Mouse (Mus musculus) limb, embryonic 11.5 days (tissue): ENCODE data around the gene Pfkfb2. TPM values are rescaled to one million over a fixed set of nuclear protein-coding genes. Genes with fewer than 3 reads are reported as not detected.

Experiments
- ATAC-seq: fragments of 200-750 bp; cut with Nextera tagmentation; 2 replicates; pipeline ENCODE4 v1.8.0; 2017; ENCODE audit warnings: low read depth; ENCODE audit not compliant: insufficient number of reproducible peaks, low FRiP score, low TSS enrichment
- DNase-seq: peaks from one replicate; pipeline ENCODE4 v3.0.0-alpha.2; 2015; ENCODE audit warnings: low spot score
- H3K27ac ChIP-seq: fragments of 300-500 bp; sonication (generic); replicated peaks from 2 replicates; pipeline ENCODE4 v1.5.1; 2014; ENCODE audit warnings: low read depth, mild to moderate bottlenecking, low read length
- H3K27me3 ChIP-seq: fragments of 300-500 bp; sonication (generic); 2 replicates; pipeline ENCODE4 v1.6.1; 2014; ENCODE audit warnings: mild to moderate bottlenecking, low read length, mixed read lengths; ENCODE audit not compliant: control insufficient read depth, insufficient read depth
- H3K36me3 ChIP-seq: fragments of 300-500 bp; sonication (generic); 2 replicates; pipeline ENCODE4 v1.6.1; 2014; ENCODE audit warnings: mild to moderate bottlenecking, low read length, moderate library complexity, mixed read lengths; ENCODE audit not compliant: control insufficient read depth, insufficient read depth
- H3K4me1 ChIP-seq: fragments of 300-500 bp; sonication (generic); 2 replicates; pipeline ENCODE4 v1.6.1; 2014; ENCODE audit warnings: low read length, mixed read lengths; ENCODE audit not compliant: control insufficient read depth, insufficient read depth
- H3K4me2 ChIP-seq: fragments of 300-500 bp; sonication (generic); 2 replicates; pipeline ENCODE4 v1.6.1; 2014; ENCODE audit warnings: low read depth, mild to moderate bottlenecking, moderate library complexity; ENCODE audit not compliant: severe bottlenecking
- H3K4me3 ChIP-seq: fragments of 300-500 bp; sonication (generic); 2 replicates; pipeline ENCODE4 v1.5.1; 2014; ENCODE audit warnings: low read depth, low read length
- H3K9ac ChIP-seq: fragments of 300-500 bp; sonication (generic); 2 replicates; pipeline ENCODE4 v1.6.1; 2014; ENCODE audit warnings: mild to moderate bottlenecking, low read length
- H3K9me3 ChIP-seq: fragments of 300-500 bp; sonication (generic); 2 replicates; pipeline ENCODE4 v1.6.1; 2016; ENCODE audit warnings: low read length; ENCODE audit not compliant: control insufficient read depth
- WGBS: fragments of 180-500 bp; shearing (Covaris S2); extraction: QIAGEN DNeasy Blood & Tissue Kit; methylation state at CpG from one replicate; pipeline ENCODE4 v1.1.7; 2014; 5-methylcytosine and 5-hydroxymethylcytosine counted together
- polyA plus RNA-seq: library from polyadenylated mRNA; unstranded; fragments of >200 nt; fragmentation: Nextera tagmentation; extraction: Ambion mirVana; gene quantifications from 2 replicates; pipeline ENCODE4 v1.2.1, GENCODE M21; 2014

The Pfkfb2 gene
- polyA plus RNA-seq, 1 experiment from 2014 or later, result 4.5 TPM

DNA sequence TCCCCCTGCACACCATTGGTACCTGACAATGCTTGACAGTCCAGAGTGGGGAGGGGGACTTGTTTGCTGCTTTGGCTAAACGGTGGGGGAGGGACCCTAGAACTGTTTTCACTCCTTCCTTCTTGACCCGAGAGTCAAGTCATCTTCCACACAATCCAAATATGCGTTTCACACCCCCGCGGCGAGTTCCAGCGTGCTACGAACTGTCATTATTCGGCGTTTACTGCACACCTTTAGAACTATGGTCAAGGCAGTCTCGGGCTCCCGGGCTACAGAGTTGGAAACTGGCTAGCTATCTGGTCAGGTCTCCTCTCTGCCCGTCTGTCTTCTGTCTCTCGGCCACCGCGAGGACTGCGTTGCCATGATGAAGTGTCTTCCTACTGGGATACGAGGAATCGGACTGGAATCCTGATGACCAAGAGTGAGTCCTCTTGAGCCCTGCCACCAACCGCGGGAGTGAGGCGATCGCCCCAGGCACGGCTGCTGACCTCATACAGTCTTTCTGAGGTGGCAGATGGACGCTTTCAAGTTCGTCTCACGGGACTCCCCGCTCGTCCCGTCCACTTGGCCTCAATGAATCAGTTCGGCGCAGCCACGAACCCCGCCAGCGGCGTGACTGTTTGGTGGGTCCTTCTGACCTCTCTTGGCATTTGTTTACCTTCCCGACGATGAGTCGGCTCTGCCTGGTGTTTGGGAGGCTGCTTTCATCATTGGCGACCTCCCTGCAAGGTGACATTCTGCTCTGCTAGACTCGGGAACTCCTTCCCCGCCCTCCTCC, 12.4 kb downstream of the Pfkfb2 start:
- 0% methylated on average over 42 of the region's 42 CpGs for WGBS
- Histone ChIP-seq H3K27me3 (no peaks in the 10 kb centered on the region), H3K4me3 (peak overlapping the region; percentile 84), H3K36me3 (no peaks in the 10 kb centered on the region), H3K9ac (peak overlapping the region; percentile 93), H3K9me3 (no peaks in the 10 kb centered on the region), H3K4me2 (peak overlapping the region; percentile 99), H3K27ac (no peak overlapping the region), H3K4me1 (peaks cover 2% of the 10 kb centered on the region; the same call in 1 of the 2 replicates)
- DNase-seq, result no peak
- ATAC-seq, result peak; percentile 8; the same call in 1 of the 2 replicates

DNA sequence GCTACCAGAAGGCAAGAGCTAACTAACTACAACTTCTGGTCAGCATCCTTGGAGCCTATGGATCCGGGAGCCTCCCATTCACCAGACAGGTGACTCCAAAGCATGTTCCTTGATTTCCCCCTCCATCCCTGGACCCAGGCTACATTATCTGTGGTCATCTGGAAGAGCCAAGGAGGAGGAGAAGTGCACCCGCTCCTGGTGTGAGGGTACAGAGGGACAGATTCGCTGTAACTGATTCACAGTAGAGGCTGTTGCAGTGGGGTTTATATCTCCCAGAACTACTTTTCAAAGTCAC, 12.9 kb downstream of the Pfkfb2 start:
- ATAC-seq (no peak; the same call in none of the 2 replicates), DNase-seq (no peak)
- Histone ChIP-seq H3K9ac (peak overlapping the region; percentile 93), H3K4me3 (peak overlapping the region; percentile 84), H3K27ac (no peak overlapping the region), H3K36me3 (no peaks in the 10 kb centered on the region), H3K27me3 (no peaks in the 10 kb centered on the region), H3K4me1 (peaks cover 2% of the 10 kb centered on the region; the same call in 1 of the 2 replicates), H3K4me2 (peak overlapping the region; percentile 99), H3K9me3 (no peaks in the 10 kb centered on the region)
- WGBS, result 0% methylated on average over 3 of the region's 3 CpGs

DNA sequence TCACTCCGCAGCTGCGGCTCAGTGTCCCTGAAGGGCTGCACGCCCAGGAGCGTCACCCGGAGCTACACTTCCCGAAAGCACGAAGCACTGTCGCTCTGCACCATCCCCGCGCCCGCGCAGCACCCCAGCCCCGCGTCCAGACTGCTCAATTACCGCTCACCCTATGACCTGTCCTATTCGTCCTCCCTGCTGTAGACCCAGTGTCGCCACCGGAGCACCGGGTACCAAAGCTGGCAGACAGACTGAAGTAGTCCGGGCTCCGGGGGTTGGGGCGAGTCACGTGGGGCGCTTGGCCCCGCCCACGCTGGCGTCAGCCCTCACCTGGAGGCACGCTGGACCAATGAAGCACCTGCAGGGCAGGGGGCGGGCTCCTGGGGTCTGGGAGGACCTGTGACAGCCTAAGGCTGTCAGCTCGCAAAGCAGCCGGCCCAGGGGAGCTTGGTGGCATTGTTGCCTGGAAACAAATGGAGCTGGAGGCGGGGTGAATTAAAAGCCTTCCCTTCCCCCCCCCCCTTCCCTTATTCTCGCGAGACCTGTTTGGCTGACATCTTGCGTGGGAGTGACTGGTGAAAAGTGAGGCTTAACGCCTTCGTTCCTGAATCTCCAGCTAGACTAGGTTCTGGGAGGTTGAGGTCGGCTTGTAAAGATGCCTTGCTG, 13.4 kb downstream of the Pfkfb2 start, which contains the start of gene Gm29427:
Gene Gm29427, minus strand, starts transcription at position 239 of the 657 bp plus-strand sequence.
- H3K9me3 ChIP-seq, result no peaks in the 10 kb centered on the region
- ATAC-seq (peak; percentile 95), DNase-seq (peak; percentile 89)
- peak within 1 kb of the TSS; percentile 99 for H3K4me2 ChIP-seq
- peaks cover 2% of the 10 kb centered on the region; the same call in 1 of the 2 replicates for H3K4me1 ChIP-seq
- H3K4me3 ChIP-seq, result peak within 1 kb of the TSS; percentile 84
- no peaks in the 10 kb centered on the region for H3K27me3 ChIP-seq
- WGBS, result under 1% methylated on average over 38 of the region's 38 CpGs
- no peaks in the 10 kb centered on the region for H3K36me3 ChIP-seq
- H3K9ac ChIP-seq, result peak within 1 kb of the TSS; percentile 93
- no peak within 1 kb of the TSS for H3K27ac ChIP-seq

DNA sequence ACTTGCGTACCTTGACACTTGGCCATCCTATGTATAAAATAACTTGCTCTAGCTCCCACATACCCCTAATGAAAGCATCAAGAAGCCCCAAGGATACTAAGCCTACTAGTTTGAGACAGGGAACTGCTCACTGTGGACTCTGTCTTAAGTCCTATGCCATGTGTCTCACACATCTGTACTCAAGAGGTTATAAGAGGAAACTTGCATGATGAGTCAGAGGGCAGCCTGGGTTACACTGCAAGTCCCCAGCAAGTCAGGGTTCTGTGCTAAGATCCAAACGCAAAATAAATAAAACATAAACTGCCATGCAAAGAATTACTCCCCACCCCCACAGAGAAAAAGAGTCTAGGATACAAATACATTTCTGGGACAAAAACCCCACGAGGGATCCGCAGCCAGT, 15.0 kb downstream of the Pfkfb2 start:
- ATAC-seq (no peak), DNase-seq (no peak)
- Histone ChIP-seq H3K4me3 (no peak overlapping the region), H3K4me2 (no peak overlapping the region), H3K27me3 (no peaks in the 10 kb centered on the region), H3K4me1 (peaks cover 2% of the 10 kb centered on the region; the same call in 1 of the 2 replicates), H3K9me3 (no peaks in the 10 kb centered on the region), H3K27ac (no peak overlapping the region), H3K9ac (no peak overlapping the region), H3K36me3 (no peaks in the 10 kb centered on the region)
- WGBS, result 88% methylated on average over 4 of the region's 4 CpGs

DNA sequence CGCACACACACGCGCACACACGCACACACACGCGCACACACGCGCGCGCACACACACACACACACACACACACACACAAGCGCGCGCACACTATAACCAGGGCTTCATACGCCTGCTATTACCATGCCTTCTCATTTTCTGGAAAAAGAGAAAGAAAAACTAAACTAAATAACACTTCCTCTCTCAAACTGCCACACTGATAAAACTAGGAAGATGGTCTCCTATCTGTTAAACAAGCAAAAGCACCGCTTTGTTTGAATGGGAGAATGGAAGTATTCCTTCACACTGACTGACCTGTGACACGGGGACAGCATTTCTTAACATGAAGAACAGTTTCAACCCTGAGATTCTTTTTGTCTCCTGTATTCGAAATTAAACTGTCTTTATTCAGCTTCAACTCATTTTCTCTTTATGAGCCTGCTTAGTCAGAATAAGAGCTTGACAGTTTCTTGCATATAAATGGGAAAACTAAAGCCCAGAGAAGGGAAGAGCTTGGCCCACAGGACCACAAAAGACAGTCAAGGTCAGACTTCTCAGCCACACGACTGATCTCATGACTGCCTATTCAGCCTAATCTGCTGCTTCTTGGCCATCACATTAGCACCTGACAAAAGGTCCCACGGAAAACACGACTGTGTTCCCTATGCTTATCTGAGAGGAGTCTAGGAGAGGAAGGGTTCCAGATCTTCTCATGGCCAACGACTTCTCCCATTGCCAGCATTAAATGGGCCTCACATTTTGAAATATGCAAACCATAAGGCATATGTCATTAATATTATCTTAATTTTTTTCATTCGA, 18.6 kb downstream of the Pfkfb2 start:
- Histone ChIP-seq H3K27me3 (no peaks in the 10 kb centered on the region), H3K9me3 (no peaks in the 10 kb centered on the region), H3K9ac (no peak overlapping the region), H3K4me3 (no peak overlapping the region), H3K36me3 (no peaks in the 10 kb centered on the region), H3K27ac (no peak overlapping the region), H3K4me2 (no peak overlapping the region), H3K4me1 (no peaks in the 10 kb centered on the region)
- DNase-seq (no peak), ATAC-seq (no peak)
- 89% methylated on average over 22 of the region's 22 CpGs for WGBS

DNA sequence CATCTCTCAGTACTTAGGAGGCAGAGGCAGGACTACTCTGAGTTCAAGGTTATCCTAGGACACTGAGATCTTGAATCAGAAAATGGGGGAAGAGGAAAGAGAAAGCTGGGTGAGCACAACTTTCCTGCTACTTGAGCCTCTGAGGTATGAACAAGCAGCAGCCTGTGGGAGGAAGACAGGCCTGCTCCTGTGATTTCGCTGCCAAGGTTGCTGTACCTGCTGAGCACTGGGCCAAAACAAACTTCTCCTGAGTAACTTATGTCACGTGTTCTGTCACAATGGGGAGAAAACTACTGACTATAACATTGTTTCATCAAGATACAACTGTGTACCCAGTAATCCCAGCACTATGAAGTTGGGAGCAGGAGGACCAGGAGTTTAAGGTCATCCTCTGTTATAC, 25.4 kb downstream of the Pfkfb2 start:
- Histone ChIP-seq H3K4me1 (no peaks in the 10 kb centered on the region), H3K27ac (no peak overlapping the region), H3K9ac (no peak overlapping the region), H3K4me3 (no peak overlapping the region), H3K9me3 (no peaks in the 10 kb centered on the region), H3K27me3 (no peaks in the 10 kb centered on the region), H3K4me2 (no peak overlapping the region), H3K36me3 (peaks cover 3% of the 10 kb centered on the region; the same call in 1 of the 2 replicates)
- DNase-seq (no peak), ATAC-seq (no peak)
- WGBS, result 80% methylated on average over 2 of the region's 2 CpGs

DNA sequence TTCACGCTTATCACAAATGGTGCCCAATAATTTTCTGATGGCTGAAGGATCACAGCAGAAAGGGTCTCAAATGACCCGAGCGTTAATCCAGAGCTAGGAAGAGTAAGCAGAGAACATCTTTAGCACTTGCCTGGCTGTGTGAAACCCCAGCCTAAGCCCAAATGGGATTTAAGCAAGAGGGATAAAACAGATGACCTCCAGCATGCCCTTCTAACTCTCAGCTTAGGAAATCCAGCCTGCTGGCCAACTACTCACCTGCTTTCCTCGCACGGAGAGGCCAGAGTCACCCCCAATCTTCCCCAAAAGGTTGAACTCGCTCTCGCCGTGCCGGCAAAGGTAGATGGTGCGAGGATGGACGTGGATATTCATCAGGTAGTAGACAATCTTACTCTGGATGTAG, 27.1 kb downstream of the Pfkfb2 start:
- 93% methylated on average over 11 of the region's 11 CpGs for WGBS
- DNase-seq, result no peak
- H3K4me3 ChIP-seq, result no peak overlapping the region
- ATAC-seq, result no peak
- H3K27me3 ChIP-seq, result no peaks in the 10 kb centered on the region
- peaks cover 3% of the 10 kb centered on the region; the same call in 1 of the 2 replicates for H3K36me3 ChIP-seq
- H3K9me3 ChIP-seq, result no peaks in the 10 kb centered on the region
- no peak overlapping the region for H3K9ac ChIP-seq
- no peak overlapping the region for H3K4me2 ChIP-seq
- H3K27ac ChIP-seq, result no peak overlapping the region
- H3K4me1 ChIP-seq, result no peaks in the 10 kb centered on the region

DNA sequence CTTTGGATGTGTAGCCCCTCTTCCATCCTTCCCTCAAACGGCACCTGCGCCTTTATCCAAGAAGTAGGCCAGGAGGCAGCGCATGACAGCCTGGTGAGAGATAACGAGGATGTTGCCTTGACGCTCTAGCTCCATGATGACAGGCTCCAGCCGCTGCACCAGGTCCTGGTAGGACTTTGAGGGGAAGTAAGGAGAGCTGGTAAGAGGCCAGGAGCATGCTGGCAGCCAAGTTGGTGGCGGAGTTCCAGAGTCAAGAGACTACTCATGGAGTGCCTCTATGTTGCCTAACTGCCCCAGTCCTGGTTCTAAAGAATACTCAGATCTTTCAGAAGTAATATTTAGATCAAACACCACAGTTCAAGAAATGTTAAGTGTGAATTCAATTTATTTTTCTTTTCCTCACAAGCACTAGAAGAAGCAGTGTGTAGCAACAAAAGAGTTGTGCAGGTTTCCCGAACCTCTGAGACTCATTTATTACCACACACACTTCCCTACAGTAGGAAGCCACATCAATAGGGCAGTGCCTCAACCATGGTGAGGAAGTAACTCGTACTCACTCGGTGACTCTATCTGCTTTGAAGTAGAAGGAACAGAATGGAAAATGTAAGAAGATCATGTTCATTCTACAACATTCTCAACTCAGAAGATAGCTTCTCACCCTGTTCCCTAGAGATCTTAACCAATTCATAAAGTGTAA, 29.0 kb downstream of the Pfkfb2 start:
- Histone ChIP-seq H3K27ac (no peak overlapping the region), H3K36me3 (peaks cover 3% of the 10 kb centered on the region; the same call in 1 of the 2 replicates), H3K4me2 (no peak overlapping the region), H3K4me1 (no peaks in the 10 kb centered on the region), H3K4me3 (no peak overlapping the region), H3K9ac (no peak overlapping the region), H3K9me3 (no peaks in the 10 kb centered on the region), H3K27me3 (no peaks in the 10 kb centered on the region)
- WGBS, result 90% methylated on average over 10 of the region's 10 CpGs
- DNase-seq, result no peak
- ATAC-seq, result no peak
